Mouse (Mus musculus) kidney, postnatal 0 days (tissue): Measurements from ENCODE around the gene Ptpn1. TPM values are rescaled to one million over a fixed set of nuclear protein-coding genes. Genes with fewer than 3 reads are reported as not detected.

Experiments
- ATAC-seq: fragments of 200-750 bp; cut with Nextera tagmentation; replicated peaks from 2 replicates; pipeline ENCODE4 v1.8.0; 2017; ENCODE audit warnings: low read depth, moderate number of reproducible peaks, moderate TSS enrichment, moderate library complexity; ENCODE audit not compliant: low FRiP score
- DNase-seq: peaks from one replicate; pipeline ENCODE4 v3.0.0-alpha.2; 2016; ENCODE audit warnings: low spot score
- H3K27ac ChIP-seq: fragments of 300-500 bp; sonication (generic); 2 replicates; pipeline ENCODE4 v1.5.1; 2014; ENCODE audit warnings: mild to moderate bottlenecking
- H3K27me3 ChIP-seq: fragments of 300-500 bp; sonication (generic); 2 replicates; pipeline ENCODE4 v1.6.1; 2014; ENCODE audit warnings: low read length, mixed read lengths; ENCODE audit not compliant: insufficient read depth
- H3K36me3 ChIP-seq: fragments of 300-500 bp; sonication (generic); 2 replicates; pipeline ENCODE4 v1.6.1; 2014; ENCODE audit warnings: low read length, mixed read lengths; ENCODE audit not compliant: insufficient read depth
- H3K4me1 ChIP-seq: fragments of 300-500 bp; sonication (generic); replicated peaks from 2 replicates; pipeline ENCODE4 v1.6.1; 2014; ENCODE audit warnings: antibody characterized with exemption, low read length, mixed read lengths; ENCODE audit not compliant: insufficient read depth
- H3K4me2 ChIP-seq: fragments of 300-500 bp; sonication (generic); 2 replicates; pipeline ENCODE4 v1.6.1; 2014; ENCODE audit warnings: mild to moderate bottlenecking, low read length, moderate library complexity, mixed read lengths
- H3K4me3 ChIP-seq: fragments of 300-500 bp; sonication (generic); replicated peaks from 2 replicates; pipeline ENCODE4 v1.5.1; 2014; ENCODE audit warnings: low read depth, low read length
- H3K9ac ChIP-seq: fragments of 300-500 bp; sonication (generic); 2 replicates; pipeline ENCODE4 v1.6.1; 2014; ENCODE audit warnings: low read depth, low read length
- H3K9me3 ChIP-seq: fragments of 300-500 bp; sonication (generic); replicated peaks from 2 replicates; pipeline ENCODE4 v1.6.1; 2016; ENCODE audit warnings: low read length, inconsistent platforms, mixed read lengths
- CTCF ChIP-seq: IDR thresholded peaks from 2 replicates; pipeline ENCODE4 v1.5.1; 2016; ENCODE audit warnings: antibody characterized with exemption, low read depth, mild to moderate bottlenecking, moderate library complexity
- WGBS: fragments of 180-500 bp; shearing (Covaris S2); extraction: QIAGEN DNeasy Blood & Tissue Kit; methylation state at CpG from one replicate; pipeline ENCODE4 v1.1.7; 2014; 5-methylcytosine and 5-hydroxymethylcytosine counted together
- polyA plus RNA-seq: library from polyadenylated mRNA; unstranded; fragments of >200 nt; fragmentation: Nextera tagmentation; extraction: Ambion mirVana; gene quantifications from 2 replicates; pipeline ENCODE4 v1.2.1, GENCODE M21; 2015

Gene Ptpn1
- polyA plus RNA-seq, 1 experiment from 2014 or later = 54.2 TPM

GRCm38 (mm10) chr2:168025882-168026281 lies 94.0 kb downstream of the Ptpn1 start:
- H3K4me1 ChIP-seq = no peaks in the 10 kb centered on the region
- no peaks in the 10 kb centered on the region for H3K9me3 ChIP-seq
- DNase-seq = no peak
- 0 out of 2 replicates have a peak, but pooled peaks cover 3% of the 10 kb centered on the region for H3K36me3 ChIP-seq
- no peak for ATAC-seq
- peak; percentile 60 for TF ChIP-seq CTCF
- peak overlapping the region; percentile 62 for H3K27ac ChIP-seq
- WGBS = 89% methylated on average over 8 of the region's 8 CpGs
- H3K4me3 ChIP-seq = no peak overlapping the region
- H3K27me3 ChIP-seq = no peaks in the 10 kb centered on the region
- H3K9ac ChIP-seq = no peak overlapping the region
- no peak overlapping the region for H3K4me2 ChIP-seq

GRCm38 (mm10) chr2:168026467-168026866 lies 94.6 kb downstream of the Ptpn1 start:
- H3K36me3 ChIP-seq = 0 out of 2 replicates have a peak, but pooled peaks cover 3% of the 10 kb centered on the region
- no peak overlapping the region for H3K9ac ChIP-seq
- H3K4me3 ChIP-seq = no peak overlapping the region
- ATAC-seq = no peak
- 0 out of 2 replicates have a peak overlapping the region, but pooled peaks have one; percentile 13 for H3K27ac ChIP-seq
- no peaks in the 10 kb centered on the region for H3K9me3 ChIP-seq
- WGBS = 45% methylated on average over 3 of the region's 3 CpGs
- no peaks in the 10 kb centered on the region for H3K27me3 ChIP-seq
- H3K4me2 ChIP-seq = no peak overlapping the region
- DNase-seq = no peak
- no peak for TF ChIP-seq CTCF
- no peaks in the 10 kb centered on the region for H3K4me1 ChIP-seq

- Histone ChIP-seq H3K4me1 (no peaks in the 10 kb centered on the region), H3K4me2 (no peak overlapping the region), H3K4me3 (no peak overlapping the region), H3K9ac (no peak overlapping the region), H3K27me3 (no peaks in the 10 kb centered on the region), H3K9me3 (no peaks in the 10 kb centered on the region), H3K36me3 (0 out of 2 replicates have a peak, but pooled peaks cover 3% of the 10 kb centered on the region), H3K27ac (no peak overlapping the region)
- no peak for ATAC-seq
- no peak for DNase-seq
- WGBS = 98% methylated on average over 3 of the region's 3 CpGs
- TF ChIP-seq CTCF = peak; percentile 37; the same call in 1 of the 2 replicates
Observed at GRCm38 (mm10) chr2:168028376-168028775, 96.5 kb downstream of the Ptpn1 start.

Other genes starting within 250 kb of the Ptpn1 start
- gene Cebpb, start 243.1 kb upstream of the Ptpn1 start, polyA plus RNA-seq = 13.0 and 22.2 TPM in 2 replicates
- gene Tmem189, start 242.2 kb upstream of the Ptpn1 start, polyA plus RNA-seq = 64.6 and 65.2 TPM in 2 replicates
- gene Ripor3, start 78.6 kb downstream of the Ptpn1 start, polyA plus RNA-seq = 2.3 and 2.8 TPM in 2 replicates
- gene Pard6b, start 148.9 kb downstream of the Ptpn1 start, polyA plus RNA-seq = 28.6 and 29.6 TPM in 2 replicates